In the genomic region with DNA sequence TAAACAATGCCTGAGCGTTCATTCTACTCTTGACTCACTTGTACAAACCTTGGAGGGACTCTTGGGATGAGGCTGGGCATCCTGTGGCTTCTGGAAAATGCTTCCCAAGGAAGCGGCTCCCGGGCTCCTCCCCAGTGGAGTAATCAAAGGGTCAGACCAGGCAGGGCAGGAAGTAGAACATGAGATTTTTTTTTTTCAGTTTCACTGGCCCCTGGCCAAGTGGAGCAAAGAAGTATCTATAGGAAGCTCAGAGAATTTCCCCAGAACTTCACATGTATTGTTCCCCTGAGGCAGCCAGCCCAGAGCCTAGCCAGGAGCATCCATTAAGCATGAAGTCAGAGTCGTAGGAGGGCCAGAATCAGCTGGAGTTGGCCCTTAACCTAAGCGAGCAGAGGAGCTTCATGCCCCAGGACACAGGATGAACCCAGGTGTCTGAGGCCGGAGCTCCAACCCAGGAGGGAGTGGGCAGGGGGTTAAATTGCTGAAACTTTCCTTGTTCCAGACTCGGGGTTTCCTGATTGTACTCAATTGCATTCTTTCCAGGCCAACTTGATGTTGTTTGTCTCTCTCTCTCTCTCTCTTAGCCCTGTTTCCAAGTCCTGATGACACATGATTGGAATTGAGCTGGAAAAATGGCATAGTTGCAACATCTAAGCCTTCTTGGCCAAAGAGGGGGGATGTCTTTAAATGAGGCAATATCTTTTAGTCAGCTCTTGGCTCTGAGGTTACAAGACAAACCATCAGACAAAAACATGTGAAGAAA, we compare ENCODE assay signal across 9 mouse cellular contexts. TPM values are rescaled to one million over a fixed set of nuclear protein-coding genes. Genes with fewer than 3 reads are reported as not detected.
A peak's percentile ranks its signal among the peaks of the same experiment; 100 is the strongest.
DNase-seq lines count a peak whose midpoint lies in the region; ATAC-seq and TF ChIP-seq lines count a peak whose summit lies in the region.
"Had no signal": no experiment of that assay in that cellular context is flagged by ENCODE, and none has a peak within 500 bp of the region (broad histone marks: within the 10 kb centered on the region; RNA-seq: fewer than 3 reads in every experiment).

No protein-coding gene starts in this region.

- DNase-seq in adrenal gland, postnatal 10 days, result peak; percentile 16
- no peak for DNase-seq in adrenal gland, postnatal 36 days
- peak; percentile 65 to 66 for DNase-seq in heart, postnatal 10 days
- peak; percentile 89 for DNase-seq in lung, postnatal 0 days (ENCODE audit: low spot score)
- DNase-seq in layer of hippocampus, adult 8-10 months (ENCODE audit: low spot score in 2 of 2), result no peak
- DNase-seq: liver, embryonic 13.5 days had no signal

- H3K36me3 ChIP-seq in embryonic facial prominence, embryonic 15.5 days, result no peaks in the 10 kb centered on the region
- H3K36me3 ChIP-seq in lung, postnatal 0 days (ENCODE audit: insufficient read depth, low read length), result no peaks in the 10 kb centered on the region
- H3K36me3 ChIP-seq in midbrain, embryonic 15.5 days (replicated peaks), result no peaks in the 10 kb centered on the region
- H3K36me3 ChIP-seq: liver, embryonic 13.5 days had no signal

- H3K4me2 ChIP-seq in embryonic facial prominence, embryonic 15.5 days (replicated peaks), result no peak overlapping the region
- H3K4me2 ChIP-seq in lung, postnatal 0 days (replicated peaks; ENCODE audit: low read depth, low read length), result no peak overlapping the region
- no peak overlapping the region for H3K4me2 ChIP-seq in midbrain, embryonic 15.5 days
- H3K4me2 ChIP-seq: liver, embryonic 13.5 days had no signal

- H3K27me3 ChIP-seq in embryonic facial prominence, embryonic 15.5 days, result no peaks in the 10 kb centered on the region
- H3K27me3 ChIP-seq in lung, postnatal 0 days (replicated peaks; ENCODE audit: insufficient read depth, low read length), result no peaks in the 10 kb centered on the region
- no peaks in the 10 kb centered on the region for H3K27me3 ChIP-seq in midbrain, embryonic 15.5 days (replicated peaks)

- H3K4me3 ChIP-seq in embryonic facial prominence, embryonic 15.5 days (replicated peaks), result no peak overlapping the region
- H3K4me3 ChIP-seq in lung, postnatal 0 days (ENCODE audit: low read depth, low read length), result no peak overlapping the region
- no peak overlapping the region for H3K4me3 ChIP-seq in midbrain, embryonic 15.5 days
- H3K4me3 ChIP-seq: liver, embryonic 13.5 days had no signal

- intact Hi-C loops in heart, postnatal 10 days (cut with DNase I), result loop anchor here (2.0 to 5.0 kb wide), 3 partner anchors 48 to 180 kb away; a partner anchor contains a TSS

- peak overlapping the region; percentile 4; the same call in 1 of the 2 replicates for H3K27ac ChIP-seq in embryonic facial prominence, embryonic 15.5 days (replicated peaks)
- peak overlapping the region; percentile 88 for H3K27ac ChIP-seq in lung, postnatal 0 days (ENCODE audit: low read length)
- H3K27ac ChIP-seq in midbrain, embryonic 15.5 days, result no peak overlapping the region
- H3K27ac ChIP-seq: liver, embryonic 13.5 days had no signal

- WGBS in embryonic facial prominence, embryonic 15.5 days, result 35% methylated on average over 7 of the region's 7 CpGs
- 8% methylated on average over 7 of the region's 7 CpGs for WGBS in lung, postnatal 0 days
- WGBS in midbrain, embryonic 15.5 days, result 52% methylated on average over 7 of the region's 7 CpGs

- TF ChIP-seq CTCF in lung, postnatal 0 days (IDR thresholded peaks at IDR 0.05), result no peak

- no peaks in the 10 kb centered on the region for H3K9me3 ChIP-seq in embryonic facial prominence, embryonic 15.5 days (replicated peaks)
- no peaks in the 10 kb centered on the region for H3K9me3 ChIP-seq in lung, postnatal 0 days (ENCODE audit: low read length)
- H3K9me3 ChIP-seq in midbrain, embryonic 15.5 days, result no peaks in the 10 kb centered on the region
- H3K9me3 ChIP-seq: liver, embryonic 13.5 days had no signal

- H3K9ac ChIP-seq in embryonic facial prominence, embryonic 15.5 days, result no peak overlapping the region
- no peak overlapping the region for H3K9ac ChIP-seq in lung, postnatal 0 days (replicated peaks; ENCODE audit: low read depth)
- no peak overlapping the region for H3K9ac ChIP-seq in midbrain, embryonic 15.5 days
- H3K9ac ChIP-seq: liver, embryonic 13.5 days had no signal

- H3K4me1 ChIP-seq in embryonic facial prominence, embryonic 15.5 days, result no peaks in the 10 kb centered on the region
- H3K4me1 ChIP-seq in lung, postnatal 0 days (ENCODE audit: insufficient read depth, low read depth, low read length), result no peaks in the 10 kb centered on the region
- H3K4me1 ChIP-seq in midbrain, embryonic 15.5 days, result no peaks in the 10 kb centered on the region
- H3K4me1 ChIP-seq: liver, embryonic 13.5 days had no signal

- no peak for ATAC-seq in embryonic facial prominence, embryonic 15.5 days (ENCODE audit: insufficient number of reproducible peaks, low FRiP score, low TSS enrichment, low read depth)
- ATAC-seq in lung, postnatal 0 days, result peak; percentile 84
- no peak for ATAC-seq in midbrain, embryonic 15.5 days (replicated peaks)
- ATAC-seq in megakaryocyte-erythroid progenitor cell, adult 5-6 weeks (replicated peaks; ENCODE audit: low FRiP score, low TSS enrichment, poor library complexity, severe bottlenecking), result no peak

- TF ChIP-seq EP300 in lung, postnatal 0 days (IDR thresholded peaks at IDR 0.05), result peak; percentile 57; the same call in 1 of the 2 replicates

RNA-seq across cellular contexts. Expression of a gene that starts 10.2 kb away (rescaled TPM):
- total RNA-seq in adrenal gland, postnatal 10 days (2021), result 10 to 100 TPM; 11.3 to 11.4 TPM
- 10 to 100 TPM; 10.6 to 12.8 TPM for total RNA-seq in adrenal gland, postnatal 36 days (2021)
- 9.9 and 10.3 TPM in 2 replicates for polyA plus RNA-seq in embryonic facial prominence, embryonic 15.5 days (2015; fragmentation: Nextera tagmentation; extraction: Ambion mirVana)
- total RNA-seq in heart, postnatal 10 days (2021), result 10 to 100 TPM; 18.2 to 19.5 TPM
- 14.0 and 16.1 TPM in 2 replicates for polyA plus RNA-seq in lung, postnatal 0 days (2015; fragmentation: Nextera tagmentation; extraction: Ambion mirVana)
- polyA plus RNA-seq in midbrain, embryonic 15.5 days (2015; fragmentation: Nextera tagmentation; extraction: Ambion mirVana), result 34.8 and 38.2 TPM in 2 replicates
- 1.4 and 1.7 TPM in 2 replicates for total RNA-seq in megakaryocyte-erythroid progenitor cell, adult 5-6 weeks (2014; fragmentation: Nextera tagmentation)
- 6.2 and 10.0 TPM in 2 replicates for total RNA-seq in megakaryocyte-erythroid progenitor cell, adult 5-6 weeks (2017)
- total RNA-seq in layer of hippocampus, adult 8-10 months (2022), result 10 to 100 TPM; 23.7 to 32.0 (median 29.6) TPM

RNA-seq across cellular contexts. Expression of a gene that starts 46.1 kb away (rescaled TPM):
- 10 to 100 TPM; 28.8 to 30.4 TPM for total RNA-seq in adrenal gland, postnatal 10 days (2021)
- 10 to 100 TPM; 36.3 to 42.3 TPM for total RNA-seq in adrenal gland, postnatal 36 days (2021)
- 24.6 and 25.5 TPM in 2 replicates for polyA plus RNA-seq in embryonic facial prominence, embryonic 15.5 days (2015; fragmentation: Nextera tagmentation; extraction: Ambion mirVana)
- total RNA-seq in heart, postnatal 10 days (2021), result 10 to 100 TPM; 14.2 to 15.4 TPM
- 16.3 and 17.6 TPM in 2 replicates for polyA plus RNA-seq in lung, postnatal 0 days (2015; fragmentation: Nextera tagmentation; extraction: Ambion mirVana)
- 20.6 and 22.6 TPM in 2 replicates for polyA plus RNA-seq in midbrain, embryonic 15.5 days (2015; fragmentation: Nextera tagmentation; extraction: Ambion mirVana)
- total RNA-seq in megakaryocyte-erythroid progenitor cell, adult 5-6 weeks (2014; fragmentation: Nextera tagmentation), result 17.5 and 19.8 TPM in 2 replicates
- 23.2 and 38.0 TPM in 2 replicates for total RNA-seq in megakaryocyte-erythroid progenitor cell, adult 5-6 weeks (2017)
- 10 to 100 TPM; 24.0 to 26.5 (median 24.8) TPM for total RNA-seq in layer of hippocampus, adult 8-10 months (2022)

Comparison
In these comparisons a context has a peak if more than half of its experiments do, and no peak if none do; other contexts are left out.
1. DNase-seq: peak in adrenal gland, postnatal 10 days (single experiment), heart, postnatal 10 days (2 of 2) and lung, postnatal 0 days (single experiment); none in adrenal gland, postnatal 36 days (0 of 2) and layer of hippocampus, adult 8-10 months (0 of 2).